Mouse (Mus musculus) CH12.LX (cell line): ENCODE data around the gene Gm17364.

Experiments
- CHD1 ChIP-seq: IDR thresholded peaks from 2 replicates; pipeline ENCODE4 v1.6.1; 2012; ENCODE audit warnings: low read depth, low read length, improper control_type of control experiment, inconsistent platforms
- CTCF ChIP-seq, 2 experiments: IDR thresholded peaks in 1 of 2; conservative IDR thresholded peaks in 1 of 2; 2 replicates each; pipeline ENCODE4 v1.5.1; 2011 to 2012; ENCODE audit warnings: low read depth in 2 of 2, low read length in 2 of 2, improper control_type of control experiment in 1 of 2, inconsistent platforms in 1 of 2, mild to moderate bottlenecking in 1 of 2, moderate library complexity in 1 of 2
- ELF1 ChIP-seq: IDR thresholded peaks from 2 replicates; pipeline ENCODE4 v1.6.1; 2014; ENCODE audit warnings: low read depth, mild to moderate bottlenecking, inconsistent platforms, low read length, improper control_type of control experiment
- EP300 ChIP-seq: IDR thresholded peaks from 2 replicates; pipeline ENCODE4 v1.6.1; 2011; ENCODE audit warnings: low read length, improper control_type of control experiment
- ETS1 ChIP-seq: conservative IDR thresholded peaks from 2 replicates; pipeline ENCODE4 v1.6.1; 2012; ENCODE audit warnings: low read depth, mild to moderate bottlenecking, inconsistent platforms, low read length, improper control_type of control experiment, moderate library complexity
- USF2 ChIP-seq: conservative IDR thresholded peaks from 2 replicates; pipeline ENCODE4 v1.6.1; 2011; ENCODE audit warnings: low read depth, low read length, improper control_type of control experiment

- TF ChIP-seq ETS1 (no peak), ELF1 (no peak), EP300 (no peak; the same call in 1 of the 2 replicates), CHD1 (no peak), USF2 (no peak), CTCF (conservative IDR thresholded peaks at IDR 0.05 in 1 of 2, IDR thresholded peaks at IDR 0.05 in 1 of 2; ENCODE audit: low read depth in 2 of 2, low read length in 2 of 2) (no peak)
Observed at GRCm38 (mm10) chr13:41291466-41291974, 17.7 kb upstream of the Gm17364 start.
